Mouse (Mus musculus): Measurements from ENCODE around the gene Gm15293. TPM values are rescaled to one million over a fixed set of nuclear protein-coding genes. Genes with fewer than 3 reads are reported as not detected.
"Not testable (repeated sequence)": the region's sequence is repeated elsewhere in the genome, so short reads cannot be mapped to it uniquely, and the experiment has no call there.

The Gm15293 gene
- total RNA-seq (2021), result not detected
- long read RNA-seq, result 0 reads

GRCm38 (mm10) chr8:21201261-21201660, at the start of gene Gm15293:
Gm15293 (plus strand) TSS chr8:21201561.
- DNase-seq (ENCODE audit: low spot score in 2 of 2), result not testable (repeated sequence)

GRCm38 (mm10) chr8:21161977-21162376, 39.4 kb upstream of the Gm15293 start, which contains the start of gene Defa22:
Defa22 (plus strand) TSS chr8:21162277.
- DNase-seq (ENCODE audit: low spot score in 2 of 2), result not testable (repeated sequence)

- not testable (repeated sequence) for DNase-seq (ENCODE audit: low spot score in 2 of 2)
These were observed 10.0 kb upstream of the Gm15293 start, which contains the start of gene Defa31 for GRCm38 (mm10) chr8:21191314-21191713. Defa31 (plus strand) TSS chr8:21191614.

Other genes with a start within 250 kb of the Gm15293 start
- not detected for gene Defa21, start 176.0 kb upstream of the Gm15293 start, total RNA-seq (2021)
- gene Defa23, start 146.5 kb upstream of the Gm15293 start, total RNA-seq (2021), result not detected
- not detected for gene Defa35, start 136.5 kb upstream of the Gm15293 start, total RNA-seq (2021)
- not detected for gene Defa25, start 117.1 kb upstream of the Gm15293 start, total RNA-seq (2021)
- not detected for gene Gm14851, start 105.5 kb upstream of the Gm15293 start, total RNA-seq (2021)
- gene Defa30, start 66.9 kb upstream of the Gm15293 start, total RNA-seq (2021), result not detected
- not detected for gene Defa22, start 39.3 kb upstream of the Gm15293 start, total RNA-seq (2021)
- gene Defa31, start 9.9 kb upstream of the Gm15293 start, total RNA-seq (2021), result not detected
- gene Gm15292, start 48.2 kb downstream of the Gm15293 start, total RNA-seq (2021), result not detected
- gene Defa27, start 114.0 kb downstream of the Gm15293 start, total RNA-seq (2021), result not detected
- not detected for gene Defa29, start 125.5 kb downstream of the Gm15293 start, total RNA-seq (2021)
- not detected for gene Defa2, start 177.0 kb downstream of the Gm15293 start, total RNA-seq (2021)
- not detected for gene Defa33, start 190.2 kb downstream of the Gm15293 start, total RNA-seq (2021)
- not detected for gene Defa36, start 225.8 kb downstream of the Gm15293 start, total RNA-seq (2021)

All from layer of hippocampus, postnatal 10 days (tissue).